Mouse (Mus musculus): ENCODE results near the gene Trnau1ap. TPM values are rescaled to one million over a fixed set of nuclear protein-coding genes. Genes with fewer than 3 reads are reported as not detected.

Trnau1ap gene
- 30.4 and 36.8 TPM in 2 replicates for polyA plus RNA-seq (2012; rRNA removed)

DNA sequence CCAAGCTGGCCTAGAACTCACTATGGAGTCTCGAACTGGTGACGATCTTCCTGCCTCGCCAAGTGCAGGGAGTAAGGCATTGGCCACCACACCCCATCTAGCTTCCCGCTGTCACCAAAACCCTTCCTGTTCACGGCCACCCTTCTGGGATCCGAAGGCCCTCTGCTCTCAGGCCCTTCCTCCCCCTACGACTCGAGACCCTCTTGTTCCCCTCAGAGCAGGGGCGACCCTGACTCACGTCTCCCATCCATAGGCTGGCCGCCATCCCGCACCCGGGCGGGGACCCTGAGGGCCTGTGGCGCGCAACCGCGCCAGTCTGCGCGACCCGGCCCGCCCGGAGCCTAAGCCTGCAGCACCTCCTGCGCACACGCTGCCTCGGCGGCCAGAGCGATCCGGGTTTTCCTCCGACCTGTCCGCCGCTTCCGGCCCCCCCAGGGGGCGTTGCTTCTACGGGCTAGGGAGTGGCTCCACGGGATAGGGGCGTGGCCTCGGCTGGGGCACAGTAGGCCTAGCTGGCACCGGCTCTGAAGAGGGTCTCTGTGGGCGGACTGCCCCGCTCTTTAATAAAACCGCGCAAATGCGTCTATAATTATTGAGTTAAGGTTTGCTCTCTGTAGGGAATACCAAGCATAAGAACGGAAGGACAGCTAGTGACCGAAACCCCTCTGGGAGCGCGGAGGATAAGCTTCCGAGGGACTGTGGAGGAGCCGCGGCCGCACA, at the start of gene Trnau1ap:
Gene Trnau1ap, minus strand, starts transcription at position 424 of the 720 bp plus-strand sequence.

GRCm38 (mm10) chr4:132353481-132353885, 24.1 kb upstream of the Trnau1ap start, which contains the start of gene Rcc1:
Rcc1 (minus strand) TSS chr4:132353605.

GRCm38 (mm10) chr4:132302939-132303479, 26.3 kb downstream of the Trnau1ap start, which contains the start of gene Rab42:
Rab42 (minus strand) TSS chr4:132303385.

GRCm38 (mm10) chr4:132274156-132274862, 55.0 kb downstream of the Trnau1ap start, which contains the start of gene Taf12:
Taf12 (plus strand) TSS chr4:132274375.

Other genes starting within 250 kb of the Trnau1ap start
- 0.10 and 0.24 TPM in 2 replicates for gene Oprd1, start 185.1 kb downstream of the Trnau1ap start, polyA plus RNA-seq (2012; rRNA removed)
- 28.5 and 47.0 TPM in 2 replicates for gene Ythdf2, start 117.2 kb downstream of the Trnau1ap start, polyA plus RNA-seq (2012; rRNA removed)
- 44.4 TPM in 2 replicates for gene Gmeb1, start 67.9 kb downstream of the Trnau1ap start, polyA plus RNA-seq (2012; rRNA removed)
- gene Taf12, start 55.2 kb downstream of the Trnau1ap start, polyA plus RNA-seq (2012; rRNA removed), result 34.5 and 37.4 TPM in 2 replicates
- 0.28 and 0.57 TPM in 2 replicates for gene Rab42, start 26.2 kb downstream of the Trnau1ap start, polyA plus RNA-seq (2012; rRNA removed)
- gene Rcc1, start 24.1 kb upstream of the Trnau1ap start, polyA plus RNA-seq (2012; rRNA removed), result 49.4 and 122 TPM in 2 replicates
- 29.7 and 51.3 TPM in 2 replicates for gene Phactr4, start 93.0 kb upstream of the Trnau1ap start, polyA plus RNA-seq (2012; rRNA removed)
- 15.8 TPM in 2 replicates for gene Med18, start 134.4 kb upstream of the Trnau1ap start, polyA plus RNA-seq (2012; rRNA removed)
- gene Sesn2, start 181.0 kb upstream of the Trnau1ap start, polyA plus RNA-seq (2012; rRNA removed), result 4.8 and 6.0 TPM in 2 replicates
- gene Atpif1, start 204.1 kb upstream of the Trnau1ap start, polyA plus RNA-seq (2012; rRNA removed), result 848 and 1,778 TPM in 2 replicates
- gene Dnajc8, start 206.0 kb upstream of the Trnau1ap start, polyA plus RNA-seq (2012; rRNA removed), result 177 and 456 TPM in 2 replicates
- 0.53 and 0.55 TPM in 2 replicates for gene Ptafr, start 234.5 kb upstream of the Trnau1ap start, polyA plus RNA-seq (2012; rRNA removed)

Data from central nervous system, embryonic 11.5 days (tissue).